Mouse (Mus musculus): Measurements from ENCODE around the gene Hadha. TPM values are rescaled to one million over a fixed set of nuclear protein-coding genes. Genes with fewer than 3 reads are reported as not detected.

Gene Hadha
- total and polyA plus RNA-seq, 3 experiments = 76.0 to 117 (median 83.0) TPM

DNA sequence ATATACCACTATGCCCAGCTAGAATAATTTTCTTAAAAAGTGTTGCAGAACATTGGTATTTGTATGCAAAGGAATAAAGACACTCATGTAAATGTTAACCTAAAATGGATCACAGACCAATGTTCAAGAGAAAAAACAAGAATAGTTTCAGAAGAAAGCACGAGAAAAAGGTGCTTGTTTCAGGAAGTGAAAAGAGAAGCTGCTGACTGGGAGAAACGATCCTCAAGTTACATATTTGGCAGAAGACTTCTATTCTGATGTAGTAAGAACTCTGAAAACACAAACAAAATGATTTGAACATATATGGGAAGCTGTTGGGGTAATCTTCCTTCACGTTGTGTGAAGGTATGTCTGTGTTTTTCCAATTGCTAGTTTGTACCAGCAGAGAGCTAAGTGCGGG lies 16.8 kb downstream of the Hadha start:
- Histone ChIP-seq H3K36me3 (replicated peaks in 1 of 2; ENCODE audit: control insufficient read depth in 1 of 2, insufficient read depth in 1 of 2, low read length in 1 of 2) (peaks cover 46 to 80% of the 10 kb centered on the region in 2 experiments), H3K9ac (ENCODE audit: insufficient read depth, low read depth) (no peak overlapping the region; the same call in 1 of the 2 replicates), H3K4me2 (ENCODE audit: insufficient read depth, low read depth, poor library complexity, severe bottlenecking) (peak overlapping the region; percentile 29; the same call in 1 of the 2 replicates), H3K4me1 (ENCODE audit: control insufficient read depth in 1 of 2, insufficient read depth in 2 of 2) (peaks cover 5 to 24% of the 10 kb centered on the region in 2 experiments), H3K4me3 (replicated peaks in 1 of 3; ENCODE audit: low read depth in 2 of 3, low read length in 2 of 3, poor library complexity in 1 of 3) (no peak overlapping the region), H3K9me3 (replicated peaks; ENCODE audit: low read length) (no peaks in the 10 kb centered on the region), H3K27me3 (replicated peaks) (no peaks in the 10 kb centered on the region), H3K79me2 (replicated peaks; ENCODE audit: control insufficient read depth, extremely low read depth, insufficient read depth, poor library complexity, severe bottlenecking) (no peaks in the 10 kb centered on the region), H3K27ac (ENCODE audit: insufficient read depth, low read depth) (peak overlapping the region; percentile 43; the same call in 1 of the 2 replicates)
- TF ChIP-seq MXI1 (IDR thresholded peaks at IDR 0.05; ENCODE audit: low read depth, low read length) = no peak
- 0 out of 2 replicates have a peak, but pooled peaks have one; percentile 10 for TF ChIP-seq ELF1 (IDR thresholded peaks at IDR 0.05; ENCODE audit: low read depth, low read length)
- no peak for TF ChIP-seq USF2 (conservative IDR thresholded peaks at IDR 0.05; ENCODE audit: low read depth, low read length)
- peak; percentile 57; the same call in 1 of the 2 replicates for TF ChIP-seq EP300 (IDR thresholded peaks at IDR 0.05; ENCODE audit: low read length)
- TF ChIP-seq BHLHE40 (IDR thresholded peaks at IDR 0.05; ENCODE audit: low read depth, low read length) = peak; percentile 47; the same call in 1 of the 2 replicates
- TF ChIP-seq IRF4 (IDR thresholded peaks at IDR 0.05; ENCODE audit: low read depth, low read length) = peak; percentile 58
- in situ Hi-C loops (cut with MboI; ENCODE audit: low pct_ligation_motif_present, low pct_unique_long_range_greater_than_20kb, low sequenced_read_pairs) = no loop called here
- dilution Hi-C loops (cut with MboI; ENCODE audit: extremely low pct_ligation_motif_present, extremely low pct_unique_long_range_greater_than_20kb, low sequenced_read_pairs) = no loop called here
- DNase-seq (ENCODE audit: extremely low read depth) = no peak

DNA sequence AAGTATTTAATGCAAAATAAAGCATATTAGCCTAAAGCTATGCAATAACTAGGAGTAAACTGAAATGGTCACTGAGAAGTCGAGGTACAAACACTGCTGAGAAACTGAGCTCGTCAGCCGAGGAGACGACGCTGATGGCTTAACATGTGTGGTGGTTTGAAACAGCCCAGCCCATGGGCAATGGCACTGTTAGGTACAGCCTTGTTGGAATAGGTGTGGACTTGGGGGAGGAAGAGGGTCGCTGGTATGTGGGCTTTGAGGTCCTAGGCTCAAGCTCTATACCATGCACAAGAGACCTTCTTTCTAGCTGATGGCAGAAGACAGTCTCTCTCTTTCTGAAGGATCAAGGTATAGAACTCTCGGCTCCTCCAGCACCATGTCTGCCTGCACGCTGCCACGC lies 17.7 kb downstream of the Hadha start:
- Histone ChIP-seq H3K4me2 (ENCODE audit: insufficient read depth, low read depth, poor library complexity, severe bottlenecking) (no peak overlapping the region), H3K36me3 (replicated peaks in 1 of 2; ENCODE audit: control insufficient read depth in 1 of 2, insufficient read depth in 1 of 2, low read length in 1 of 2) (peaks cover 43 to 80% of the 10 kb centered on the region in 2 experiments), H3K9me3 (replicated peaks; ENCODE audit: low read length) (no peaks in the 10 kb centered on the region), H3K4me3 (replicated peaks in 1 of 3; ENCODE audit: low read depth in 2 of 3, low read length in 2 of 3, poor library complexity in 1 of 3) (no peak overlapping the region), H3K4me1 (ENCODE audit: control insufficient read depth in 1 of 2, insufficient read depth in 2 of 2) (peaks cover 5 to 24% of the 10 kb centered on the region in 2 experiments), H3K27ac (ENCODE audit: insufficient read depth, low read depth) (no peak overlapping the region), H3K9ac (ENCODE audit: insufficient read depth, low read depth) (no peak overlapping the region), H3K79me2 (replicated peaks; ENCODE audit: control insufficient read depth, extremely low read depth, insufficient read depth, poor library complexity, severe bottlenecking) (no peaks in the 10 kb centered on the region), H3K27me3 (replicated peaks) (no peaks in the 10 kb centered on the region)
- no peak for TF ChIP-seq JUND (conservative IDR thresholded peaks at IDR 0.05; ENCODE audit: low read depth, low read length)
- TF ChIP-seq PAX5 (IDR thresholded peaks at IDR 0.05; ENCODE audit: low read length) = no peak
- TF ChIP-seq EP300 (IDR thresholded peaks at IDR 0.05; ENCODE audit: low read length) = no peak
- TF ChIP-seq IRF4 (IDR thresholded peaks at IDR 0.05; ENCODE audit: low read depth, low read length) = no peak
- in situ Hi-C loops (cut with MboI; ENCODE audit: low pct_ligation_motif_present, low pct_unique_long_range_greater_than_20kb, low sequenced_read_pairs) (no loop called here), dilution Hi-C loops (cut with MboI; ENCODE audit: extremely low pct_ligation_motif_present, extremely low pct_unique_long_range_greater_than_20kb, low sequenced_read_pairs) (no loop called here)
- DNase-seq (ENCODE audit: extremely low read depth) = no peak

DNA sequence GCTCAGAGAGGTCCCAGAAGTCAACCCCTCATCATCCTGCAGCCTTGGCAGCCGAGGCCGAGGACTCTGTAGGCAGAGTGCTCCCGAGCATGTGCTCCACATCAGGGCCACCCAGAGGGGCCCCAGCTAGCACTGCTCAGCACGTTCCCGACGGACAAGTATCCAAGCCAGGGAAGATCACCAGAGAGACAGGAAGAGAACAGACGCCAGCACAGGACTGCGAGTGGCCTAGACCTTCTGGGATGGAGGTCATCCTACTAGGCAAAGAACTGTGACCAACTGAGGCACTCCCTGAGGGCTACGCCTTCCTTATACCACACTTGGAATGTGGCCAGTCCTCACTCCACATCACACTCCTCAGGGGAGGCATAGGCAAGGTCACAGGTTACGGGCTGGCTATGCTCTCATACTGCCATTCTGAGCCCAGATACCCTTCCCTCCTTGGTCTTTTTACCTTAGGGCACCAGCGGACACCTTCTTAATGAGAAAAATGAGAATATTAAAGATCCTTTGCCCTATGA lies 19.2 kb downstream of the Hadha start:
- dilution Hi-C loops (cut with MboI; ENCODE audit: extremely low pct_ligation_motif_present, extremely low pct_unique_long_range_greater_than_20kb, low sequenced_read_pairs) = no loop called here

More for the DNA sequence above, 19.2 kb downstream of the Hadha start:
- DNase-seq (ENCODE audit: extremely low read depth) = no peak
- no peaks in the 10 kb centered on the region for H3K79me2 ChIP-seq (replicated peaks; ENCODE audit: control insufficient read depth, extremely low read depth, insufficient read depth, poor library complexity, severe bottlenecking)
- H3K9me3 ChIP-seq (replicated peaks; ENCODE audit: low read length) = no peaks in the 10 kb centered on the region
- no peak overlapping the region for H3K4me2 ChIP-seq (ENCODE audit: insufficient read depth, low read depth, poor library complexity, severe bottlenecking)
- H3K27me3 ChIP-seq (replicated peaks) = no peaks in the 10 kb centered on the region
- TF ChIP-seq POLR2AphosphoS2 (IDR thresholded peaks at IDR 0.05; ENCODE audit: low read depth, low read length) (no peak), MEF2A (IDR thresholded peaks at IDR 0.05; ENCODE audit: borderline replicate concordance, low read depth, low read length) (no peak), MAX (IDR thresholded peaks at IDR 0.05; ENCODE audit: low read length) (no peak), ZKSCAN1 (IDR thresholded peaks at IDR 0.05; ENCODE audit: borderline replicate concordance, low read depth, low read length) (no peak), SIN3A (IDR thresholded peaks at IDR 0.05; ENCODE audit: low read length) (no peak), IRF4 (IDR thresholded peaks at IDR 0.05; ENCODE audit: low read depth, low read length) (no peak), ZMIZ1 (IDR thresholded peaks at IDR 0.05; ENCODE audit: low read depth, low read length) (no peak), MXI1 (IDR thresholded peaks at IDR 0.05; ENCODE audit: low read depth, low read length) (no peak), CHD1 (IDR thresholded peaks at IDR 0.05; ENCODE audit: low read depth, low read length) (no peak), ELF1 (IDR thresholded peaks at IDR 0.05; ENCODE audit: low read depth, low read length) (no peak), MYC (IDR thresholded peaks at IDR 0.05; ENCODE audit: low read depth, low read length) (no peak), GABPA (IDR thresholded peaks at IDR 0.05; ENCODE audit: insufficient replicate concordance, low read depth, low read length) (no peak), CHD2 (IDR thresholded peaks at IDR 0.05; ENCODE audit: low read length) (no peak), RCOR1 (conservative IDR thresholded peaks at IDR 0.05; ENCODE audit: low read depth, low read length) (no peak), USF2 (conservative IDR thresholded peaks at IDR 0.05; ENCODE audit: low read depth, low read length) (no peak), ETS1 (conservative IDR thresholded peaks at IDR 0.05; ENCODE audit: low read depth, low read length) (no peak)
- peaks cover 5 to 24% of the 10 kb centered on the region in 2 experiments for H3K4me1 ChIP-seq (ENCODE audit: control insufficient read depth in 1 of 2, insufficient read depth in 2 of 2)
- H3K36me3 ChIP-seq (replicated peaks in 1 of 2; ENCODE audit: control insufficient read depth in 1 of 2, insufficient read depth in 1 of 2, low read length in 1 of 2) = peaks cover 49 to 77% of the 10 kb centered on the region in 2 experiments
- H3K27ac ChIP-seq (ENCODE audit: insufficient read depth, low read depth) = no peak overlapping the region
- no peak overlapping the region for H3K9ac ChIP-seq (ENCODE audit: insufficient read depth, low read depth)
- in situ Hi-C loops (cut with MboI; ENCODE audit: low pct_ligation_motif_present, low pct_unique_long_range_greater_than_20kb, low sequenced_read_pairs) = no loop called here
- H3K4me3 ChIP-seq (replicated peaks in 1 of 3; ENCODE audit: low read depth in 2 of 3, low read length in 2 of 3, poor library complexity in 1 of 3) = no peak overlapping the region

All from CH12.LX (cell line).